Mouse (Mus musculus): ENCODE measurements around the gene Mettl22. TPM values are rescaled to one million over a fixed set of nuclear protein-coding genes. Genes with fewer than 3 reads are reported as not detected.

Mettl22 gene
- total RNA-seq, 2 experiments from 2014 or later = 73.9 to 82.4 TPM

DNA sequence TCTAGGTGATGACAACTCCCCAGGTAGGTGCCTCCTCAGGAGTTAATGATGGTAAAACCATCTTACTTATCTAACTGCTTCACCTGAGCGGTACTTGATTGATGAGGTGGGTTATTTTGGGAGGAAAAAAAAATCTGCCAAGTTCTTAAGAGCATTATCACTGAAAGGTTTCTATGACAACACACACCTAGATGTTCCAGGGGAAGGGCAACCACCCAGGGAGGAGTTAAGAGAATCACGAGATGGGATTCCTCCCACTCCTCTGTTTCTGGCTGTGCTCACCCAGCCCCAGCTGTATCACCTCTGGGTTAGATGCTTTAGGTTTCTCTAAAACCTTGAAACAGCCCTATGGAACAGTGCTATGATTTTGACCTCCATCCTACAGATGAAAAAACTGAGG is 26.4 kb downstream of the Mettl22 start:
- intact Hi-C loops (cut with DNase I) = loop anchor here (10.0 kb wide), 2 partner anchors 268 to 378 kb away; no protein-coding TSS in a partner anchor
- no peak for DNase-seq

GRCm38 (mm10) chr16:8504271-8504670 is 33.7 kb downstream of the Mettl22 start:
- no peak for DNase-seq
- intact Hi-C loops (cut with DNase I) = no loop called here

DNA sequence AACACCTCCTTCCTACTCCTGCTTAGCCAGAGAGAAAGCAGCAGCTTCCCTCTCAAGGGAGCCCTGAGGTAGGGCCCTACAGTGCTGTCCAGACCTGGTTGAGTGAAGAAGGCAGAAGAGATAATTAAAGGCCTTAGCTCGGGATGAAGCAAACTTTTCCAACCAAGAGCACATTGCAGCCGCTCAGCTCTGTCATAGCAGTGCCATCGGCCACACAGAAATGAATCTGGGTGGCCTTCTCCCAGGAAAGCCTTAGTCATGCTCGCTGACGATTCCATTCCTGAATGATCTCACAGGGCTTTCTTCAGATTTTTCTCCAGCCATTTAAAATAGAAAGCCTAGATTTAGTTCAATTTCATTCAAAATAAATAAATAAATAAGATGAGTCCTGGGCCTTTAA is 39.3 kb downstream of the Mettl22 start:
- intact Hi-C loops (cut with DNase I) = no loop called here

DNA sequence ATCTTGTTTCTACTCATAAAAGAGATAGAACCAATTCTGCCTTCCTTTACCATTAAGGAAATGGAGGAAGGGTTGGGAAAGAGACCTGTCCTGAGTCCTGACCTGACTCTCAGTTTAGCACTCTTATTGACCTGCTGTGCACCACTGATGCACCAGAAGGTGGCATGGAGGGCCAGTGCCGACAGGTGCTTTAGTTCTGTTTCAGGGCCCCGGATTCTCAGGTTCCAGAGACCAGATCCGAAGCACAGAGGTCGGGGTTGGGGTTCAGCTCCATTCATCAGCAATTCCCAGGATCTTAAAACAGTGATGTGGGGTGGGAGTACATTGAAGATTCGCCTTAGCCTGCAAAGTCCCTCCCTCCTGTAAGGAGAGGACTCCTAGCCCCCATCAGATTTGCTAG is 42.2 kb downstream of the Mettl22 start:
- no peak for DNase-seq
- intact Hi-C loops (cut with DNase I) = no loop called here

More for the DNA sequence above, 39.3 kb downstream of the Mettl22 start:
- DNase-seq = no peak

- intact Hi-C loops (cut with DNase I) = no loop called here
- peak; percentile 82 to 91 for DNase-seq
Observed at GRCm38 (mm10) chr16:8513236-8513906, 42.8 kb downstream of the Mettl22 start, which contains the start of gene Abat. Abat (plus strand) TSS chr16:8513429.

DNA sequence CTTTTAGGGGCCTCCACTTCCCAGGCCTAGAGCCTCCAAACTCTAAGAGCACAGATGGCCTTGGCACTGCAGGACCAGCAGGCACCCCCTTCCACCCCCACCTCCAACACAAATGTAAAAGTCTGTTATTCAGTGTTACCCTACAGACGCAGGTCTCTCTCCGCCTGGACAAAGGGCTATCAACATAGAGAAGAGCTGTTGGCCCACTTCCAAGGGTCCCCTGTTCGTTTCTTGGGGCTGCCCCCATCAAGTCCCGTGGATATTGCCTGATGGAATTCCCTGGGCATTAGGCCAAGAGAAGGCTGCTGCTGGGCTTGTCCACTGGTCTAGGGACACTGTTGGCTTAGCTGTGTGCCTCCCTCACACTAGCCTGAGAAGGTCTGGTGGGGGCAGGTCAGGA is 43.6 kb downstream of the Mettl22 start:
- intact Hi-C loops (cut with DNase I) = no loop called here

DNA sequence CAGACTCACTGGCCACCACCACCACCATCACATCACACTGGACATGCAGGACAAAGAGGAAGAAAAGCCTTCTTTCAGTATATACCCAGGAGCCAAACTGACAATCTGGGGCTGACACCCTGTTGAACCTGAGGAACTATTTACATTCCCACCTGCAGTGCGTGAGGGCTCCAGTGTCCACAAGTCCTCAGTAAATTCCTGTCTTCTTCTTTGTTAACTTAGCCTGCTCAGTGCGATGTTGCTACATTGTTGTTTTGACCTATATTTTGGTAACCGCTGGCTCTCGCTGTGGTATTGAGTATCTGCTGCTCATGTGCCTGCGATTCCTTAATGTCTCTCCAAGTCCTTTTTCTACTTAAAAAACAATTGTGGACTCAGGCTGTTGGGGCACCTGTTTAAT is 49.9 kb downstream of the Mettl22 start:
- no peak for DNase-seq
- intact Hi-C loops (cut with DNase I) = no loop called here

More for the DNA sequence above, 43.6 kb downstream of the Mettl22 start:
- DNase-seq = no peak

- DNase-seq = no peak
- intact Hi-C loops (cut with DNase I) = no loop called here
Observed at GRCm38 (mm10) chr16:8521322-8521721, 50.7 kb downstream of the Mettl22 start.

DNA sequence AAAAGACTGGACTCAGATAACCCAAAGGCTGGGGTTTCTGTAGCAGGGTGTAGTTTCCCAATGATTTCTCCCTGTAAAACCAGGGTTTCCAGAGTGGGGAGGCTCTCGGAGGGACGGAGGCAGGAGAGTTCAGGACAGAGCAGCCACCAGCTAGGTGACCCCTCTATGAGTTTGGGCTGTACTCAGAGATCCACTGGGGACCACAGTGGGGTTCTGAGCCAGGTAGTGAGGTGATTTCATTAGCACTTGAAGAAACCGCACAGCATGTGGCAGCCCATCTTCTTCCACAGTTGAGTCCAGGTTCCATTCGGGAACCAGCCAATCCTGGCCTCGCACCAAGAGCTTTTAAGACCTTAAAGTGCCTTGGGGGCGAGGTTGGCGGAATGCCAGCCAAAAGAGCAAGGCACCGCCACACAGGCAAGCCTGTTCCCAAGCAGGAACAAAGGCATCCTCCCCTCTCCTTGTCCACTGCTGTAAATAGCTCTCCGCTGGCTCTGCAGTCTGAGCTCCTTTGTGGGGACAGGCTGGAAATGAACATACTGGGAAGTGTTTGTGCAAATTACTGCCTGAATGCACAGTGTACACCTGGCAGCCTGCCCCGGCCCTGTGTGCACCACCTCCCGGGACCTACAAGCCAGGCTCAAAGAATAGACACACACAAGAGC is 53.0 kb downstream of the Mettl22 start:
- intact Hi-C loops (cut with DNase I) = no loop called here
- no peak for DNase-seq

DNA sequence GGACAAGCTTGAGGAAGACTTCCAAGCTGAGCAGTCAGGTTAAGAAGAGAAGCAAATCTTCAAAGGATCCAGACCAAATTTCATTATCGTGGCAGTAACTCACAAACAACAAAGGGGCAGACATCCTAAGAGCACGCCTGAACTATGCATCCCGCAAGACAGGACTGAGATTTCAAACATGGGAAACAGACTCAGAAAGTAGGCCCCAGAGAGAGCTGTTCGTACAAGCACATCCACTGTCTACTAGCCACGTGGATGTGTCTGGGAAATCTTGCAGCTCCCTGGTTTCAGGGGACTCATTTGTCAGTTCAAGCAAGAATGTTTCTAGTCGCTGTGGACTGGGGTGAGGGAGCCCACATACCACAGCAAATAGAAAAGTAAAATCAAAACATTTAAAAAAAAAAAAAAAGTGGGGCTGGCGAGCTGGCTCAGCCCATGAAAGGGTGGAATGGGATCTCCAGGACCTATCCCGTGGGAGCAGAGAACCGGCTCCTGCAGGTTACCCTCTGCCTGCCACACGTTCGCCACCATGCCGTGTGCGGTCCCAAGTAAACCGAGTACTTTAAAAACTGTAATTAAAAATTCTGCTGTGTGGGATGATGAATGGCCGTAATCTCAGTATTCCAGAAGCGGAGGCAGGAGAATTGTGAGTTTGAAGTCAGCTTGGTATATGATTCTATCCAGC is 53.7 kb downstream of the Mettl22 start:
- intact Hi-C loops (cut with DNase I) = no loop called here
- DNase-seq = no peak

DNA sequence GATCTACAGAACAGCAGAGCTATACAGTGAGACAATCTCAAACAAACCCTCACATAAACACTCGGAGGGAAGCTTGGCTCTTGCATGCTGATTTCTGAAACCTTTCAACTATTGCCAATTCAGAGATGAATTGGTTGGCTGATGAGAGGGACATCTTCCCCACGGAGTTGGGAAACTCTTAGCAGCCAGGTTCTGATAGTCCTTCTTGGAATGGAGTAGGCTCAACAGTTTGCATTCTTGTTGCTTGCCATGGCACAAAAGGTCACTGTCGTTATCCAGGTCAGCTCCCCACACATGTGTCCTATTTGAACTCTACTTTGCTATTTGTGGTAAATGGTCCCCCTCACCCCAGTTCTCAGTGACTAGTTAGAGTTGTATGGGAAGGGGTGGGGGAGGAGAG is 54.7 kb downstream of the Mettl22 start:
- no peak for DNase-seq

GRCm38 (mm10) chr16:8525877-8526276 is 55.3 kb downstream of the Mettl22 start:
- DNase-seq = no peak
- intact Hi-C loops (cut with DNase I) = no loop called here

More for the DNA sequence above, 54.7 kb downstream of the Mettl22 start:
- intact Hi-C loops (cut with DNase I) = no loop called here

DNA sequence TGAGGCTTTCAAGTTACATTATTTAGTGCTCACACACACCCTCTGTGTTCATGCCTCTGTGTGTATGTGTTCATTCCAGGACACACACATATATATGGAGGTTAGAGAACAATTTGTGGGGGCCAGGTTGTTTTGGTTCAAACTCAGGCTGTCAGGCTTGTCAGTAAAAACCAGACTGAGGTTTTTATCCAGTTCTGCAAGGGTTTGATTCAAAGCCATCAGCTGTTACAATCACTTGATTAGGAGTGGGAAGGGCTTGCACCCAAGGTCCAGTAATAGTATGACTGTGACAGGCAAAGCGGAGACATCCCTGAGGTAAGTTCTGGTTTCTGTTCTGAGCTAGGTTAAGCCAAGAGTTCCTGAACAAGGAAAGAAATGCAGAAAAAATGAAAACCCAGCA is 58.8 kb downstream of the Mettl22 start:
- intact Hi-C loops (cut with DNase I) = no loop called here
- DNase-seq = no peak

DNA sequence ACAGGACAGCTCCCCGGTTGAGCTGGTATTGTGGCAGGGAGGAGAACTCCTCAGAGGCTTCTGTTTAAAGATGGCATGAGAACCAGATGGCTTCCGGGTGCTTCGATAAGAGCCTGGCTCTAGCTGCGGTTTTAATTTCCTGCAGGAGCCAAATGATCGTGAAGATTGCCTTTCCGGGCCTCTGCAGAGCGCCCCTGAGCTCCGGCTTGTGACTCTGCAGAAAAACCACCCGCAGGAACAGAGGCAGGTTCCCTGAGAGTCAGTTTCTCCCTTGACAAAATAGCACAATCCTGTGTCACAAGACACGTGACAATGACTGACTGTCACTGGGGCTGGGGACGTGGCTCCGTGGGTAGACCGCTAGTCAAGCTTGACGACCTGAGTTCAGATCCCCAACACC is 59.4 kb downstream of the Mettl22 start:
- no peak for DNase-seq
- intact Hi-C loops (cut with DNase I) = no loop called here

DNA sequence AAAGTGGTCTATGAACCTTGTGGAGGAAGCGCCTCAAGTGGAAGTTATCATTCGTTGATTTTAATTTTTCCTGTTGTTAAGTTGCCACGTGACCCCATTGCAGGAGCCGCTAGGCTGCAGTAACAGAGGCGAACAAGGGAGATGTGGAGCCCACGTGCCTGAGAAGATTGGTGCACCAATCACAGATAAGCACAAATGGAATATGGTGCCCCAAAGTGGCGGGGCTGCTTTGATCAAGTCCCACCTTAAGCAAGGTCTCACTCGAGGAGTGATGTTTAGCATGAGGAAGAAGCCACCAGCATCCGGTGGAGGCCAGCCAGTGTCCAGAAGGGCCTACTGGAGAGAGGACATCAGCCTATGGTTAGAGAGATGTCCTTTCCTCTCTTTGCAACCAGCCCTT is 61.9 kb downstream of the Mettl22 start:
- intact Hi-C loops (cut with DNase I) = no loop called here
- DNase-seq = no peak

DNA sequence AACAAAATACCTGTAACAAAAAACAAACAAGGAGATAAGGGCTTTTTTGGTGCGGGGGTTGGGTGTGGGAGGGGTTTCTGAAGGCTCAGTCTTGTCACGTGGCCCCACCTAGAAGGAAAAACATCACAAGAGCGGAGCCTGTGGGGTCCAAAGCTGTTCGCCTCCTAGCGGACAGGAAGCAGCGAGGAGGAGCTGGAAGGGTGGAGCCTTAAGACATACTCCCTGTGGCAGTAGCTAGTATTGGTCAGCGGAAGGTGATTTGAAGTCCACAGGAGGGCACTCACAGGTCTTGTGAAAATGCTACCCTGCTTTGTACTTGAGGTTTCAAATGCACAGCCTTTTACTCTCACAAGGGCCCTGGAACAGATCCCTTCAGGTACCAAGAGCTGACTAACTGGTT is 62.3 kb downstream of the Mettl22 start:
- no peak for DNase-seq
- intact Hi-C loops (cut with DNase I) = no loop called here

DNA sequence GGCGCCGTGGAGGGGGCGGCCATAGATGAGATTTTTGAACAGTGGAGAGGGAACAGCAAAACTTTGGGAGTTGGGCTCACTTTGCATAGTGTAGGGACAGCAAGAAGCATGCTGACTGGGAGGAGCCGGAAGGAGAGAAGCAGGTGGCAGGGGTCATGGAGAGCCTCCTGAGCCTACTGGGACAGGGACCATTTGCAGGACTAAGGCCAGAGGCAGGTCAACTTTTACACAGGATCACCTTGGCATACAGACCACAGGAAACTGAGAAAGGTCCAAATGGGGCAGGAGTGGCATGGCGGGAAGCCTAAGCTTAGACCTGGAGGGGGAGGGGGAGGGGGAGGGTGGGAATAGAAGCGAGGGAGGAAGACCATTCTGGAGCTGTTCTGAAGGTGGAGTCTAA is 62.9 kb downstream of the Mettl22 start:
- intact Hi-C loops (cut with DNase I) = no loop called here
- no peak for DNase-seq

GRCm38 (mm10) chr16:8534466-8535200 is 64.0 kb downstream of the Mettl22 start:
- intact Hi-C loops (cut with DNase I) = no loop called here
- DNase-seq = no peak

DNA sequence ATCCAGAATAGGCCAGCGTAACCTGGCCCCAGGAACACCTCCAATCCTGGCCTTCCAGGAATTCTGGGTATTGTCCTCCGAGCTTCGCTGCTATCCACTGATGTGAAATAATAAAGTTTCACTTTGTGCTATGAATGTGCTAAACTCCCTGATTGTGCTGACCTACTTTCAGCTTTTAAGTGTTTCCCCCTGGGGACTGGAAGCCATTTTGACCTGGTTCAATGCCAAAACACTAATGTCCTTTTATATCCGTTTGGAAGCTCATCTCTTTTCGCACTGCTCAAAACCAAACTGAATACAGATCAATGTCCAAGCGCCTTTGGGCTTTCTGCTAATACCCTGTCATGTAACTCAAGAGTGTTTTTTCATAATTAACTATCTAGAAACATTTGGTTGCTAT is 64.8 kb downstream of the Mettl22 start:
- intact Hi-C loops (cut with DNase I) = no loop called here
- no peak for DNase-seq

- DNase-seq = peak in 1 of 2 experiments; percentile 6
- intact Hi-C loops (cut with DNase I) = no loop called here
Observed at GRCm38 (mm10) chr16:8539150-8539865, 68.7 kb downstream of the Mettl22 start.

Data from gastrocnemius, postnatal 36 days (tissue).